Mouse (Mus musculus) left cerebral cortex, postnatal 14 days (tissue): Measurements from ENCODE around the gene Coro1c. TPM values are rescaled to one million over a fixed set of nuclear protein-coding genes. Genes with fewer than 3 reads are reported as not detected.
A peak's percentile ranks its signal among the peaks of the same experiment; 100 is the strongest.

Source experiments
- DNase-seq, 2 experiments: peaks; one replicate each; pipeline ENCODE4 v3.0.0; 2021 to 2022; ENCODE audit warnings: low spot score in 2 of 2, mixed read lengths in 1 of 2
- intact Hi-C: fragments of 180-260 bp; cut with DNase I; formaldehyde crosslinking; loops from one replicate; pipeline ENCODE4 v1.15.1; 2025
- total RNA-seq, 2 experiments: library from RNA; stranded (reverse); gene quantifications; 2 replicates each; pipeline ENCODE4 v1.2.3; 2021

Gene Coro1c
- total RNA-seq, 2 experiments from 2014 or later: 97.7 to 102 TPM

GRCm38 (mm10) chr5:113930648-113931609 is 22.4 kb upstream of the Coro1c start:
- DNase-seq: peak; percentile 37 to 57
- intact Hi-C loops: no loop called here

GRCm38 (mm10) chr5:113929950-113930647 is 21.5 kb upstream of the Coro1c start:
- no peak for DNase-seq
- intact Hi-C loops: no loop called here

DNA sequence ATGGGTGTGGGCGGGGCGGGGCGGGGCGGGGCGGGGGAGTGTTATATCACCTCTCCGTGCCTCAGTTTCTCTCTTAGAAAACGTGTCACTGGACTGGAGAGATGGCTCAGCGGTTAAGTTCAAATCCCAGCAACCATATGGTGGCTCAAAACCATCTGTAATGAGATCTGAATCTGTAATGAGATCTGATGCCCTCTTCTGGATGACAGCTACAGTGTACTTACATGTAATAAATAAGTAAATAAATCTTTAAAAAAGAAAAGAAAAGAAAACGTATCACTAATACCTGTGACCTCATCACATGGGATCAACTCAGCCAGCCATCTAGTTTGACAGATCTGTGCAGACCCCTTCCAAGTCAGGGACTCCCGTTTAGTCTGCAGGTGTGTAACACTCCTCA is 21.0 kb upstream of the Coro1c start:
- intact Hi-C loops: no loop called here
- DNase-seq: no peak

DNA sequence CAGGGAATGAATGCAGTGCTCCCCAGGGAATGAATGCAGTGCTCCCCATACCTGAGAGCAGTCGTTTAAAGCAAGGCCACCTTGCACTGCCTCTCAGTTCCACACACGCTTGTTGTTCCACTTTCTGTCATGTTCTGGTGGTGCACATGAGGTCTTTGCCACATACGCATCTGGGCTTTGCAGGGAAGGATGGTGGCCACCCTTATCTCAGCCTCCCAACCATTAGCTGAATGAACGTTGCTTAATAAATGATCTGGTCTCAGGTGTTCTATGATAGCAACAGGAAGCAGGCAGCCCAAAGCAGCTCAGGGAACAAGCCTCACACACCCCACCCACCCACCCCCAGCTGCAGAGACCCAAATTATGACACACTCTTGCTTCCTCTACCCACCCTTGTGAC is 16.1 kb upstream of the Coro1c start:
- DNase-seq: no peak
- intact Hi-C loops: no loop called here

- DNase-seq: no peak
Observed at GRCm38 (mm10) chr5:113921310-113922166, 13.0 kb upstream of the Coro1c start.

GRCm38 (mm10) chr5:113919060-113919459 is 10.5 kb upstream of the Coro1c start:
- DNase-seq: no peak
- intact Hi-C loops: no loop called here

More at GRCm38 (mm10) chr5:113921310-113922166, 13.0 kb upstream of the Coro1c start:
- intact Hi-C loops: no loop called here

GRCm38 (mm10) chr5:113918654-113919053 is 10.1 kb upstream of the Coro1c start:
- intact Hi-C loops: no loop called here
- DNase-seq: no peak

DNA sequence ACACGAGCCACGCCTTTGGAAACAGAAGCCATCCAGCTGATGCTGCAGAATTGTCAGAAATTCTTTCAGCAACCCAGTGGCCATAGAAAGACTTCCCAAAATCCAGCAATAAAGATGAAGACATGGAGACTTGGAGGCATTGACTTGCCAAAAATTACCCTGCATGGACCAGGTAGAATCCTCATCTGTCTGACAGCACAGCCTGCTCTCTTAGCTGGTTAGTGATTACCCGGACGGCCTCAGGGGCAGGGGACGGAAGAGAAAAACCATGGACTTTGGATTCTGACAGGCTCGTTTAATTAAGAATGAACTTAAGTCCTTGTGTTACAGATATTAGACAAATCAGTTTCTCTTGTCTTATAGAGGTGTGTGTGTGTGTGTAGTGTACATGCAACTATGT is 2.1 kb upstream of the Coro1c start:
- intact Hi-C loops: no loop called here
- DNase-seq: no peak

GRCm38 (mm10) chr5:113910065-113910701 is 1.6 kb upstream of the Coro1c start:
- intact Hi-C loops: no loop called here
- DNase-seq: peak in 1 of 2 experiments; percentile 58

DNA sequence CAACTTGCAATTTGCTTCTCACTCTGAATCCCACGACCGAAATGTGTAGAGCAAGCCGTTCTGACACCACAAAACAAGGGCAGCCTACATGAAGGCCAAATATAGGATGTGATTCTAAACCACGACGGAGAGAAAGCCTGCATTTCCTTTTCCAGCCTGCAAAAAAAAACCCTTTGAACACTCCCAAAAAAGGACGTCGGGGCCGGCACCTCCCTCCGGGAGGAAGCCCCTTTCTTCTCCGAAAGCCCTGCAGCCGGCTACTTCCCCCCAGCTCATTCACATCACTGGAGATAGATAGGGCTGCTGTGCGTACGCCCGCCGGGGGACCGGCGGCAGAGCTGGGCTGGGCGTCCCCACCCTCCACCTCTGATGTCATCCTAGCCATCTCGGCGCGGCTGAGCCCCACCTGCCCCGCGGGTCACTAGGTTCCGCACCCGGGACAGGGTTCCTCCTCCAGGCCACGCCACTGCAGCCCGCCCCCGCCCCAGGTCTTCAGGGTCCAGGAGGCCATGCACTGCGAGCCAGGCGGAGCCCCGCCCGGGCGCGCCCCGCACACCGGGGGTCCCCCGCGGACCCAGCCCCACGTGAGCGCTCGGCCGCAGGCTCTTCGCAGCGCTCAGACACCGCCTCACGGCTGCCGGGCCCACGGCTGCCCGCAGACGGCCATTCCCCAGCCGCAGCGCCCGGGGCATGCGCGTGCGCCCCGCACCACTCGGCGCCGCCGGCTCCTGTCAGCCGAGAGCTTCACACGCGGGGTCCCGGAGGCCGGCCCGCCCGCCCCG is 581 bp downstream of the Coro1c start:
- DNase-seq: peak; percentile 55 to 64
- intact Hi-C loops: loop anchor here (5.0 to 10.0 kb wide), 2 partner anchors 36 to 53 kb away; no protein-coding TSS in a partner anchor

- no peak for DNase-seq
- intact Hi-C loops: loop anchor here (5.0 to 10.0 kb wide), 2 partner anchors 35 to 52 kb away; no protein-coding TSS in a partner anchor
Observed at GRCm38 (mm10) chr5:113906958-113907735, 1.4 kb downstream of the Coro1c start.

DNA sequence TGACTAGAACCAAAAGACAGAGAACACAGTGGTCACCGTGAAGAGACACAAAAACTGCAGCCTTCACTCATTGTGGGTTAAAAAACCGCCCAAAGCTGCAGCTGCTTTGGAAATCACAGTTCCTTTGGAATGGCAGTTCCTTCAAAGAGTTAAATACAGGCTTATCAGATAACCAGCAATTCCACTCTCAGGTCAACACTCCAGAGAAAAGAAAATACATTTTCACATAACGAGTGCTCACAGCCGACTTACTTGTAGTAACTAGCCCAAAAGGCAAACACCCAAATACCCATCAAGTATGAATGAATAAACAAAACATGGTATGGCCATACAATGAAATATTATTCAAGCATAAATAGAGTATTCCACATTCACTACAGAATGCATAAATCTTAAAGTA is 3.6 kb downstream of the Coro1c start:
- no peak for DNase-seq
- intact Hi-C loops: loop anchor here (5.0 to 10.0 kb wide), 2 partner anchors 33 to 50 kb away; no protein-coding TSS in a partner anchor

DNA sequence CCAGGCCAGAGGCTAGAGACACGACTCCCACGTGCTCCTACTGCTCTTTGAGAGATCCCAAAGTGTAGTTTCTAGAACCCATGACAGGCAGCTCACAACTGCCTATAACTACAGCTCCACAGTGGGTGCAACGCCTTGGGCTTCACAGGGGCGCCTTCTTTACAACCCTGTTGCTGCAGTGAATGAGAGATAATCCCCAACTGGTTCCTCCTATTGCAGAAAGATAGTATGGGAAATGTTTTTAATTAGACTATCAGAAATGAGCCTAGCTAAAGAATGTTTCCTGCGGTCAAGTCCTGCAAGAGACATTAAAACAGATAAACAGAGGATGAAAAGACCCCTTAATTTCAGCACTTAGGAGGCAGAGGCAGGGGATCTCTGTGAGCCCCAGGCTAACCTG is 5.6 kb downstream of the Coro1c start:
- intact Hi-C loops: loop anchor here (10.0 kb wide), 1 partner anchor 48 kb away; no protein-coding TSS in a partner anchor

DNA sequence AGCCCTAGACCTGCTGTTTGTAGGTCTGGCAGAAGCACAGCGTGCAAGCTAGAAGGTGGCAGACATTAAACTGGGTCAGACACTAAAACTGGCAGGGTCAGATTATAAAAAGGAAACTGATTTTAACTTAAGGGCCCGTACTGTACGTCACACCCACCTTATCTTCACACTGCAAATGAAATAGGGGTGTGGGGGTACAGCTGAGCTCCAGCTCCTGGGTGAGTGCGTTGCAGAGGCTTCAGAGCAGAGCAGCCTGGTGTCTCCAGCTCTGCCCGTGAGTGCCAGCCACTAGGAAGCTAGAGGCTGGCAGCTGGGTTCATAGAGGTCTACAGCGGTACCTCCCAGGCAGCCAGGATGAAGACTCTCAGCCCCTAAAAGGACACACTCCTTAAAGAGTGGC is 6.5 kb downstream of the Coro1c start:
- DNase-seq: no peak
- intact Hi-C loops: loop anchor here (10.0 kb wide), 1 partner anchor 47 kb away; no protein-coding TSS in a partner anchor

More for the DNA sequence above, 5.6 kb downstream of the Coro1c start:
- no peak for DNase-seq

DNA sequence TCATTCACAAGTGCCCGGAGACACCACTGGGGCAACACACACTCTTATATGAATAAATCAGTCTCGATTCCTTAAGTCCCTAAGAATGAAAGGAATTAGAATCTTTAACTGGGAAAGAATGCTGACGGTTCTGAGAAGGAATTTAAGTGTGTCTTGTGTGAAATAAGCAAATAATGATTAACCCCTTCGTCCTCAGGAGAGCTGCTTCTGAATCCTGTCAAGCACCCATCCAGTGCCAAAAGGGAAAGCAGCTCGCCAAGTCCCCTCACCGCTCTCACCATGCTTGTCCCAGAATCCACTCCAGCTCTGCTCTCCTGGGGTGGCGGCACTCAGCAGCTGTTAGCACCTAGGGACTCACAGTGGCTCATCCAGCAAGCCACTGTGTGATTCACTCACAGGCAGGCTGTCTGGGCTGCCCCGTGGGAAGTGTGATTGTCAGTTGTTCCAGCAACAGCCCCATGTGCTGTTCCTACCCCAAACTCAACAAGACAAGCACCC is 7.4 kb downstream of the Coro1c start:
- intact Hi-C loops: loop anchor here (10.0 kb wide), 1 partner anchor 46 kb away; no protein-coding TSS in a partner anchor
- DNase-seq: peak in 1 of 2 experiments; percentile 46

- no peak for DNase-seq
- intact Hi-C loops: no loop called here
Observed at GRCm38 (mm10) chr5:113899543-113899942, 9.0 kb downstream of the Coro1c start.

DNA sequence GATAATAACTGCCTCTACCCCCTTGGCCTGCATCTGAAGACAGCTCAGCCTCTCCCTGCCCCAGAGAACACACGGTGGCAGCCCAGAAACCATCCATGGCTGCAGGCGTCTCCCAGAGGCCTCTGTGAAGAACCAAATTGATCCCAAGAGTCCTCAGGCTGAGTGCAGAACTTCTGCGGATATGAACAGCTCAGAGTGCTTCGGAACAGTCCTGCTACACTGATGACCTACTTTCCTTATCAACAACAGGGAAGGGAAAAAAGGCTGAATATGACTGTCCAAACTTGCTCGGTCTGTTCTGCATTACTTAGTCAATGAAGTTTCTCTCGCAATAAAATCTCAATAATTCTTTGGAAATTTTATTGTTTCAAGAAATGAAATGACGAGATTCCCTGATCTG is 16.6 kb downstream of the Coro1c start:
- intact Hi-C loops: no loop called here

More for the DNA sequence above, 16.6 kb downstream of the Coro1c start:
- DNase-seq: no peak
